Mouse (Mus musculus) intestine, embryonic 14.5 days (tissue): Measurements from ENCODE around the gene Agap3. TPM values are rescaled to one million over a fixed set of nuclear protein-coding genes. Genes with fewer than 3 reads are reported as not detected.

Experiments
- ATAC-seq: fragments of 200-750 bp; cut with Nextera tagmentation; replicated peaks from 2 replicates; pipeline ENCODE4 v1.8.0; 2017; ENCODE audit warnings: low read depth, moderate number of reproducible peaks, moderate TSS enrichment, moderate library complexity; ENCODE audit not compliant: low FRiP score, low TSS enrichment
- DNase-seq: peaks from one replicate; pipeline ENCODE4 v3.0.0-alpha.2; 2018; ENCODE audit warnings: low spot score
- H3K27ac ChIP-seq: fragments of 300-500 bp; sonication (generic); 2 replicates; pipeline ENCODE4 v1.5.1; 2014; ENCODE audit warnings: low read depth, mild to moderate bottlenecking, control low read depth
- H3K27me3 ChIP-seq: fragments of 300-500 bp; sonication (generic); replicated peaks from 2 replicates; pipeline ENCODE4 v1.6.1; 2014; ENCODE audit warnings: low read length, control low read depth; ENCODE audit not compliant: control insufficient read depth, insufficient read depth
- H3K36me3 ChIP-seq: fragments of 300-500 bp; sonication (generic); 2 replicates; pipeline ENCODE4 v1.6.1; 2014; ENCODE audit warnings: low read length, control low read depth; ENCODE audit not compliant: control insufficient read depth, insufficient read depth
- H3K4me1 ChIP-seq: fragments of 300-500 bp; sonication (generic); replicated peaks from 2 replicates; pipeline ENCODE4 v1.6.1; 2014; ENCODE audit warnings: low read length, control low read depth, mixed read lengths; ENCODE audit not compliant: control insufficient read depth, insufficient read depth
- H3K4me2 ChIP-seq: fragments of 300-500 bp; sonication (generic); 2 replicates; pipeline ENCODE4 v1.6.1; 2014; ENCODE audit warnings: low read length
- H3K4me3 ChIP-seq: fragments of 300-500 bp; sonication (generic); 2 replicates; pipeline ENCODE4 v1.5.1; 2014; ENCODE audit warnings: low read depth, low read length, control low read depth, mixed read lengths
- H3K9ac ChIP-seq: fragments of 300-500 bp; sonication (generic); 2 replicates; pipeline ENCODE4 v1.6.1; 2014; ENCODE audit warnings: mild to moderate bottlenecking, low read length
- H3K9me3 ChIP-seq: fragments of 300-500 bp; sonication (generic); 2 replicates; pipeline ENCODE4 v1.6.1; 2016; ENCODE audit warnings: low read length, control low read depth; ENCODE audit not compliant: control insufficient read depth
- WGBS: fragments of 180-500 bp; shearing (Covaris S2); extraction: QIAGEN DNeasy Blood & Tissue Kit; methylation state at CpG from one replicate; pipeline ENCODE4 v1.1.7; 2014; 5-methylcytosine and 5-hydroxymethylcytosine counted together
- polyA plus RNA-seq: library from polyadenylated mRNA; unstranded; fragments of >200 nt; fragmentation: Nextera tagmentation; extraction: Ambion mirVana; gene quantifications from 2 replicates; pipeline ENCODE4 v1.2.1, GENCODE M21; 2014

The Agap3 gene
- polyA plus RNA-seq, 1 experiment from 2014 or later, result 22.0 TPM

DNA sequence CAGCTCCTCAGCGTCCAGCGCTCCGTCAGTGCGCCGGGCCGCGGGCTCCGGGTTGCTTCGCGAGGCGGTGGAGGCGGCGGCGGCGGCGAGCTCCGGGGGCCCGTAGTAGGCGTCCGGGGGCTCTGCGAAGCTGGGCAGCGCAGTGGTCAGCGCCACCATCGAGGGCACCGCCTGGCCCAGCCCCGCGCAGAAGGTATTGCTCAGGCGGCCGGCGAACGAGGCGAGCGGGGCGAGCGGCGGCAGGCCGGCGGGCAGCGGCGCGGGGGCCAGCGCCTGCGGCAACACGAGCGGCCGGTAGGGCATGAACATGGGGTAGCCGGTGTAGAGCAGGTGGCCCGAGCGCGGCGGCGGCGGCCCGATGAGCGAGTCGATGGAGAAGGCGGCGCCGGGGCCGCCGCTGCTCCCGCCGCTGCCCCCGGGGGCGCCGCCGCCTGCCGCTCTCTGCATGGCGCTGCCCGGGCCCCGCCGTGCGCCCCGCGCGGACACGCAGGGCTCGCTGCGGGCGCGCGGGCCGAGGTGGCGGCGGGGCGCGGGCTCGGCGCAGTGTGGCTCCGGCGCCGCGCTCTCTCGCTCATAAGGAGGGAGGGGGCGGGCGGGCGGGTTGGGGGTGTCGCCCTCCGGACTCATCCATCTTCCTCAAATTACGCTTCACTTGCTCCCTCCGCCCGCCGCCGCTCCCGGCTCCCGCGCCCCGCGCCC is 74.4 kb downstream of the Agap3 start:
- Histone ChIP-seq H3K9me3 (no peaks in the 10 kb centered on the region), H3K4me1 (no peaks in the 10 kb centered on the region), H3K27ac (no peak overlapping the region), H3K36me3 (no peaks in the 10 kb centered on the region), H3K27me3 (peaks cover 96% of the 10 kb centered on the region), H3K4me2 (peak overlapping the region; percentile 75), H3K4me3 (peak overlapping the region; percentile 31), H3K9ac (no peak overlapping the region)
- DNase-seq (no peak), ATAC-seq (peak; percentile 32; the same call in 1 of the 2 replicates)
- WGBS, result under 1% methylated on average over 73 of the region's 109 CpGs

DNA sequence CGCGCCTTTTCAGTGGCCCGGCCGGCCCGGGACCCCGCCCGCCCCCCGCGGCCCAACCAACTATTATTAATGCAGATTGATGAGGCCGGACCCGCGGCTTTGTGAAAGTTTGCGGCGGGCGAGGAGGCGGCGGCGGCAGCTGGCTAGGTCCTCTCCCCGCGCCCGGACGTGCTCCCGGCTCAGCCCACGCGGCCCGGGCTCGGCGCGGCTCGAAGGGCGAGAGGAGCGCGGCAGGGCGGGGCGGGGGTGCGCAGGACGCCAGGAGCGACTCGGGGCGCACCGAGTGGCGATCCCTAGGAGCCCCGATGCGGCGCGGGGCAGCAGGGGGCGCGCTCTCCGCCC is 74.9 kb downstream of the Agap3 start, which contains the start of gene Gbx1:
Gbx1 (minus strand) TSS at position 314 of the 342 bp plus-strand sequence.
- no peaks in the 10 kb centered on the region for H3K36me3 ChIP-seq
- H3K27ac ChIP-seq, result no peak within 1 kb of the TSS
- H3K4me1 ChIP-seq, result no peaks in the 10 kb centered on the region
- 0 out of 2 replicates have a peak, but pooled peaks have one; percentile 26 for ATAC-seq
- H3K27me3 ChIP-seq, result peaks cover 96% of the 10 kb centered on the region
- no peak within 1 kb of the TSS for H3K9ac ChIP-seq
- under 1% methylated on average over 48 of the region's 49 CpGs for WGBS
- DNase-seq, result no peak
- peak within 1 kb of the TSS; percentile 75 for H3K4me2 ChIP-seq
- H3K4me3 ChIP-seq, result peak within 1 kb of the TSS; percentile 31
- no peaks in the 10 kb centered on the region for H3K9me3 ChIP-seq

DNA sequence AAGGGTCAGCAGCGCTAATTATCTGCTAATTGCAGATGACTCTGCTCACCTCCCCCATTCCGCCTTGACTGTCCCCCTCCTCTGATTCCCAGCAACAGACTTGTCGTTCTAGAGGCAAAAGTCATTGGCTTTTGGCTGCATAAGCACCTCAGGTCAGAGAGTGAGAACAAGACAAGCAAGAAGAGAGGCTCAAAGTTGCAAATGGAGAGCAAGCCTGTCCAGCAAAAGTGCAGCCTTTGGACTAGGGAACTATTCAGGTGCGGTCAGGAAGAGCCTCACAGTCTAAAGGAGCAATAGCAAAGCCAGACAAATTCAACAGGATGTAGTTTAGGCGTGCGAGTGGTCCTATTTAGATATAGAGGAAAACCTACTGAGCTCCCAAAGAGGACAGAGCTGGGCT is 75.8 kb downstream of the Agap3 start:
- H3K9me3 ChIP-seq, result no peaks in the 10 kb centered on the region
- H3K4me3 ChIP-seq, result no peak overlapping the region

DNA sequence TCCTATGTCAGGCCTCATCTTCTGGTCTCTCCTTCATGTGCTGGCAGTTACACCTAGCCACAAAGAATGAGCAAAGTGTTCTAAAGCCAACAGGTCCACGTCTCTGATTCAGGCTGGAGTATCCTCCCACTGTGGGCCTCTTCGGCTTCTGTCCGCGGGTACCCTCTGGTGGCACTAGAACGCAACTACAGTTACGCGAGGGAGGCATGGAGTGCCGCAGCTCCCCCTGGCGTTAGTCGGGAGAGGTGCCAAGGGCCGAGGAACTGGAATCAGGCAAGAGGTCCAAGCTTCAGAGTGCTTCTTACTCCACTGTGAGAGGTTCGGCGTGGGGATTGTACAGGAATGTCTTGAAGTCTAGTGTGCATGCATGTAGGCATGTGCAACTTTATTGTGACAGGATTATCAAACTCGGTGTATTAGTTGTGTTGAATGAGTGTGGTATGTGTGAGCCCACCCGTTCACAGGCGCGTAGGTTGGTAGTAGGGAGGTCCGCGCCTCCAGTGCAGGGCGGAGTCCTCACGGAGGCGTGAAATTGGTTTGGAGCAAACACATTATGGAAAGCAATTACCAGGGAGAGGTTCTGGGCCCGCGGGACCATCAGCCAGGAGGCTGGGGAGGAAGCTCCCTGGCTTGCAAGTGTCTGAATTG is 78.2 kb downstream of the Agap3 start:
- H3K9ac ChIP-seq, result no peak overlapping the region

More for the DNA sequence above, 75.8 kb downstream of the Agap3 start:
- Histone ChIP-seq H3K27me3 (peaks cover 94% of the 10 kb centered on the region), H3K4me2 (no peak overlapping the region), H3K36me3 (no peaks in the 10 kb centered on the region), H3K4me1 (no peaks in the 10 kb centered on the region), H3K9ac (no peak overlapping the region), H3K27ac (no peak overlapping the region)
- no peak for ATAC-seq
- 10% methylated on average over 6 of the region's 6 CpGs for WGBS
- DNase-seq, result no peak

DNA sequence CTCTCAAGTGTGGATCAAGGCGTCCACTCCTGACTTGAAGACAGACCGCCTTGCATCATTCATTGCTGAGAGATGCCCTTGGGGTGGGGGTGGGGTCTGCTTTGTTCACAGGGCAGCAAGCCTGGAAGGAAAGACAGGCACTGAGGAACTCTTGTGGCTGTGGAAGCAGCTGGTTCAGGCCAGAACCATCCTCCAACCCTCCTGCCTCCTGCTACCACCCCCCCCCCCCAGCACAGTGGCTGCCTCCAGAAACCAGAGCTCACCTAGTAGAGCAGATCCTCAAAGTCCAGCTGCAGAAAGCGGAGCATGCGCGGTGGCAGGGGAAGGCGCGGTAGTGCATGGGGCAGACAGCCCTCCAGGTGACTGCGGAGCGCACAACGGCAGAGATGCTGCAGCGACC is 81.4 kb downstream of the Agap3 start:
- Histone ChIP-seq H3K4me3 (no peak overlapping the region), H3K9ac (no peak overlapping the region), H3K27ac (no peak overlapping the region), H3K4me1 (no peaks in the 10 kb centered on the region), H3K4me2 (no peak overlapping the region), H3K27me3 (peaks cover 50% of the 10 kb centered on the region), H3K9me3 (no peaks in the 10 kb centered on the region), H3K36me3 (no peaks in the 10 kb centered on the region)
- DNase-seq, result no peak
- WGBS, result 46% methylated on average over 11 of the region's 11 CpGs
- no peak for ATAC-seq

More for the DNA sequence above, 78.2 kb downstream of the Agap3 start:
- peak; percentile 98 for DNase-seq
- H3K27ac ChIP-seq, result no peak overlapping the region
- peaks cover 77% of the 10 kb centered on the region for H3K27me3 ChIP-seq
- ATAC-seq, result peak; percentile 56
- 17% methylated on average over 24 of the region's 24 CpGs for WGBS
- H3K36me3 ChIP-seq, result no peaks in the 10 kb centered on the region
- no peaks in the 10 kb centered on the region for H3K9me3 ChIP-seq
- H3K4me2 ChIP-seq, result no peak overlapping the region
- no peaks in the 10 kb centered on the region for H3K4me1 ChIP-seq
- no peak overlapping the region for H3K4me3 ChIP-seq

DNA sequence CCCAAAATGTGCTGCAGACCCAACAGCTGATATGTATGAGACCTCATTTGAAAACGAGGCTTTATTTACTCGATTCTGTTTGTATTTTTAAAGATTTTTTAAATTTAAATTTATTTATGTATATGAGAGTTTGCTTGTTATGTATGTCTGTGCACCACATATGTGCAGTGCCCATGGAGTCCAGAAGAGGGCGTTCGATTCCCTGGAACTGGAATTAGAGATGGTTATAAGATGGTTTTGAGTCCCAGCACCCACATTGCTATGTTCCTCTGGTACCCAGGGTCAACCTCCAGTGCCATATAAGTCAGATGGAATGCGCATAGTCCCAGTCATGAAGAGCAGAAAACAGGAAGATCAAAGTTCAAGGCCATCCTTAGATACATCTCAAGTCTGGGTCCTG is 82.3 kb downstream of the Agap3 start:
- Histone ChIP-seq H3K4me3 (no peak overlapping the region), H3K9ac (no peak overlapping the region), H3K27ac (no peak overlapping the region), H3K4me2 (no peak overlapping the region), H3K9me3 (no peaks in the 10 kb centered on the region), H3K36me3 (no peaks in the 10 kb centered on the region), H3K4me1 (no peaks in the 10 kb centered on the region), H3K27me3 (peaks cover 41% of the 10 kb centered on the region)
- 50% methylated on average over 5 of the region's 5 CpGs for WGBS
- ATAC-seq, result no peak
- DNase-seq, result no peak

DNA sequence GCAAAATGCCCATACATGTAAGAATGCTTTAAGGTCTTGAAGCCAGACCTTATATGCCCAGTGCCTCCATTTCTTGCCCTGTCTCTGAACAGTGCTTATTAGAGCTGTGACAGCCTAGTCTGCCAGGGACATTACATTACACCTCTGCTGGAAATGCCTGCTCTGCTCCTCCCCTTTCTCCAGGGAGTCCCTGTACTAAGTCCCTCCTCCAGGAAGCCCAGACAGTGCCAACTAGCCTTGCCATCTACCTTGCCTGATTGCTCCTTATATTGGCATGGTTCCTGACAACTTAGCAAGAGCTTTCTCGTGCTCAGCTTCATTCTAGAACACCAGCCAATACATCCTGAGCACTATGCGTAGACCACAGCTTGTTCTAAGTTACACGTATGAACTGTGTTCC is 83.8 kb downstream of the Agap3 start:
- Histone ChIP-seq H3K27me3 (peaks cover 30% of the 10 kb centered on the region), H3K27ac (no peak overlapping the region), H3K36me3 (no peaks in the 10 kb centered on the region), H3K4me2 (no peak overlapping the region), H3K9ac (no peak overlapping the region), H3K4me1 (peaks cover 5% of the 10 kb centered on the region; the same call in 1 of the 2 replicates), H3K9me3 (no peaks in the 10 kb centered on the region), H3K4me3 (no peak overlapping the region)
- no peak for ATAC-seq
- no peak for DNase-seq
- 88% methylated on average over 3 of the region's 3 CpGs for WGBS

DNA sequence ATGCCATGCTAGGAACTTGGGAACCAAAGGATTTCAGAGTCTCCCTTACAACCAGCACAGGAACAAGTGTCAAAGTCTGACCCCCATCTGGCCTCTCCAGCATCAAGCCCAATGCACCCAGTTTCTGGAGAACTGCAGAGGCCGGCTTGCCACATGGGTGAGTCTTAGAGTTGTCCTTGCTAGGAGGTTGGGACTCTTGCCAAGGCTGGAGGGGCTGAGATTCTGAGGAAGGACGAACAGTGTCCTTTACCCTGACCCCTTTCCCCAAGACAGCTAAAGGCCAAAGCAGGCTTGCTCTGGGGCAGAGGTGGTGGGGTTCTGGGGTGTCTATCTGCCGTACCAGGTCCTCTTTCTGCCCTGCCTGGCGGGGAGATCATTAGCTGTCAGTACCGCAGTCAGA is 84.5 kb downstream of the Agap3 start:
- Histone ChIP-seq H3K27me3 (peaks cover 23% of the 10 kb centered on the region), H3K27ac (no peak overlapping the region), H3K36me3 (no peaks in the 10 kb centered on the region), H3K9ac (no peak overlapping the region), H3K4me2 (no peak overlapping the region), H3K4me3 (no peak overlapping the region), H3K9me3 (no peaks in the 10 kb centered on the region), H3K4me1 (peaks cover 12% of the 10 kb centered on the region)
- DNase-seq, result no peak
- 77% methylated on average over 5 of the region's 5 CpGs for WGBS
- ATAC-seq, result no peak

DNA sequence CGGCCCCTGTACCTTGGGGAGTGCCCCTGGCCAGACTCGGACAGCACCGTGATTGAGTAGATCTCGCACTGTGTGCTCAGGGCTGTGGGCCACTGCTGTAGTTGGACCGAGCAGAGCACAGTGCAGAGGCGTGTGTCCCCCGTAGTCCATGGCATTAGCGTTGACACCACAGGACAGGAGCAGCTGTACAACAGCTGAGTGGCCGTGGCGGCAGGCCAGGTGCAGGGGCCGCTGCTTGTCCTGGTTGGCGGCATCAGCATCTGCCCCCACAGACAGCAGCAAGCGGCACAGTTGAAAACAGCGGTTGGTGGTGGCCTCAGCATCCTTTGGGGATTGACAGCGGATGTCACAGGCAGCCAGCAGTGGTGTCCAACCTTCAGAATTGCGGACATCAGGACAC is 85.6 kb downstream of the Agap3 start:
- H3K27ac ChIP-seq, result no peak overlapping the region
- H3K4me1 ChIP-seq, result peaks cover 13% of the 10 kb centered on the region
- H3K4me2 ChIP-seq, result no peak overlapping the region
- H3K9ac ChIP-seq, result no peak overlapping the region
- ATAC-seq (no peak), DNase-seq (no peak)
- no peaks in the 10 kb centered on the region for H3K9me3 ChIP-seq
- H3K27me3 ChIP-seq, result 0 out of 2 replicates have a peak, but pooled peaks cover 14% of the 10 kb centered on the region
- no peak overlapping the region for H3K4me3 ChIP-seq
- no peaks in the 10 kb centered on the region for H3K36me3 ChIP-seq
- 66% methylated on average over 16 of the region's 16 CpGs for WGBS
